Mouse (Mus musculus) brain, embryonic 18.5 days (tissue): ENCODE measurements around the gene Gabrg3.
"Not testable (repeated sequence)": the region's sequence is repeated elsewhere in the genome, so short reads cannot be mapped to it uniquely, and the experiment has no call there.

Experiments used
- DNase-seq: peaks from one replicate; pipeline ENCODE4 v3.0.0-alpha.2; 2012; ENCODE audit warnings: low read depth, low spot score

Gene Gabrg3

GRCm38 (mm10) chr7:57312018-57312417, 75.0 kb downstream of the Gabrg3 start:
- no peak for DNase-seq

GRCm38 (mm10) chr7:57307337-57307736, 79.7 kb downstream of the Gabrg3 start:
- no peak for DNase-seq

DNA sequence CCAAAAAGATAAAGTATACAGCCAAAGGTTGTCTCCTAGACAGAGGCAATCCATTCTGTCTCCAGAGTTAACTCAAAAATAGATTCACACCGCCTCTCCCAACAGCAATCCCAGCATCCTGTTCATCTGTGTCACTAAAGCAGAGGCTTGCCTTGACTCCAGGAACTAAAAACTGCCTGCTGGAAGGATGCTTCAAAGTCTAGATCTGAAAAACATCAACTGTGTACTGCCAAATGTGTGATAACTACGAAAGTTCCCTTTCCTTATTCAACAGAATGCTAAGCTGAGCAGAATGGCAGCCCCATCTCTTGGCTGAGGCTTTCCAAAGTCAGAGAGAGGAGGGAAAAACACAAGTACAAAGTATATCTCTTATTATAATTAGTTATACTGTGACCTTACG, 90.3 kb downstream of the Gabrg3 start:
- DNase-seq: peak; percentile 18

- peak; percentile 24 for DNase-seq
Measured at GRCm38 (mm10) chr7:57294127-57294526, 92.9 kb downstream of the Gabrg3 start.

GRCm38 (mm10) chr7:57293564-57293963, 93.4 kb downstream of the Gabrg3 start:
- DNase-seq: peak; percentile 37

GRCm38 (mm10) chr7:57283186-57283585, 103.8 kb downstream of the Gabrg3 start:
- no peak for DNase-seq

GRCm38 (mm10) chr7:57278841-57279240, 108.1 kb downstream of the Gabrg3 start:
- DNase-seq: no peak

GRCm38 (mm10) chr7:57260201-57260600, 126.8 kb downstream of the Gabrg3 start:
- no peak for DNase-seq

- DNase-seq: no peak
Measured at GRCm38 (mm10) chr7:57258893-57259574, 128.0 kb downstream of the Gabrg3 start.

- peak; percentile 3 for DNase-seq
Measured at GRCm38 (mm10) chr7:57243981-57244380, 143.0 kb downstream of the Gabrg3 start.

- no peak for DNase-seq
Measured at GRCm38 (mm10) chr7:57214119-57214518, 172.9 kb downstream of the Gabrg3 start.

DNA sequence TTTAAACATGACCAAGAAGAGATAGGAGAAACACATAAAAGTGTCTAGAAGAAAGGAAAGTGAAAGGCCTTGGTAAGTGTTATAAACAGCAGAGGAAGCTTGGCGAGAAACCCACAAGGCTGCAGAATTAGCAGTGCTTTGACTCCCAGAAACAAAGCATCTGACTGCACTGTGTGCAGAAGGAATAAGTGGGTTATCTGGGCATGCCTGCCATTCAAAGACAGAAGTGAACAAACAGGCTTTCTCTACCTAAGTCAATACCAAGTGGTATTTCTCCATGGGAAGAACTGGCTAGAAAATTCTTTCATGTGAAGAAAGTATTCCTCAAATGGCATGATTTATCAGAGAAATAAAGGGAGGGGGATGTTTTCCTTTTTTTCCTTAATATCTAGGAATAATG, 201.0 kb downstream of the Gabrg3 start:
- DNase-seq: no peak

GRCm38 (mm10) chr7:57175891-57176545, 211.0 kb downstream of the Gabrg3 start:
- not testable (repeated sequence) for DNase-seq

GRCm38 (mm10) chr7:57166931-57167330, 220.1 kb downstream of the Gabrg3 start:
- DNase-seq: no peak

GRCm38 (mm10) chr7:57158211-57158610, 228.8 kb downstream of the Gabrg3 start:
- no peak for DNase-seq

- DNase-seq: no peak
Measured at GRCm38 (mm10) chr7:57153743-57154142, 233.2 kb downstream of the Gabrg3 start.

GRCm38 (mm10) chr7:57150768-57151167, 236.2 kb downstream of the Gabrg3 start:
- DNase-seq: no peak

- no peak for DNase-seq
Measured at GRCm38 (mm10) chr7:57138072-57138704, 248.8 kb downstream of the Gabrg3 start.

GRCm38 (mm10) chr7:57133009-57133408, 254.0 kb downstream of the Gabrg3 start:
- DNase-seq: no peak

DNA sequence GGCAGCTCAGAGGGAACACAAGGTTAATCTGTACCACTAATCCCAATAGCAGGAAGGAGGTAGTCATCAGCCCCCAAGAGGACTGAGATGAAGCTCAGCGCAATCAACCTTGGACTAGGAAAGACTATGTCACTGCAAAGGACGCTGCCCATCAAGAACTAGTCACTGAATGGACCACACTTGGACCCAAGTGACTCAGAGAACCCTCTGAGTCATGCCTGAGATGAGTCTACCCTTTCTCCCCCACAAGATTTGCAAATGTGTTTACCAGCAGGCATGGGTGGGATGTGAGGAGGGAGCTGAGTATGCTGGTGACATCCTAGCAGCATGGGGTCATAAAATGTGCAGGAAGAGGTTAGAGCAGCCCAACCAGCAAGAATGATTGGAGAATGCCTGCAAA, 254.5 kb downstream of the Gabrg3 start:
- DNase-seq: no peak

DNA sequence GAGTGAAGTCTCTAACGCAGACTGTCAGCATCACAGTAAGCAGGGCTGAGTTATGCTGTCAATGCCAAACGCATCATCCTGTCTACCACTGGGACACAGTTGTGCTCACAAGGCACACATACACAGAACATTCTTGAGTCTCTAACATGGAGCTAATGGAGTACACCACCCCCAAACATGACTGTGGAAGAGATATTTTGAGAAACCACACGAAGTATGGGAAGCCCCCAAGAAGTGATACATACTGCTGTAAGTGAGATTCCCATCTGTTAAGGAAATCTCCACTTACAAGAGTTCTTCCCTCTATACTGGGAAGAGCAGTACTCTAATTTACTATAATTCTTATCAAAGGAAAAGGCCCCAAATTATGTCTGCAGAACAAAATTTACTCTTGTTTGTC, 286.9 kb downstream of the Gabrg3 start:
- no peak for DNase-seq

DNA sequence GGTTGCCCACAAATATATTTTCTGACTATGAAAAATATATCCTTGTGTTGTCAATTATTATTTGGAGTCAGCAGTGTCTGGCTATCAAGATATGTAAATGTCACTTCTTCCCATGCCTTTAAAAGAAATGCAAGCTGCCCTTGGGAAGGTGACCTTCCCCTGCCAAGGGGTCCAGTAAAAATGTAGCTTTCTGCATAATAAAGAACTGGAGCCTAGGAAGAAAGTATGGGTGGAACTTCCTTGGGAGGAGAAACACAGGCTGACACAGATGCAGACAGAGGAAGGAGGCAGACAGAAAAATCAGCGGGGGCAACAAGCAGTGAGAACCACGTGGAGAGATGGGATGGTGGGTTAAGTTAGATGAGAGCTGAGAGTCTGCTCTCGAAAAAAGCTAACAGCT, 304.9 kb downstream of the Gabrg3 start:
- DNase-seq: no peak
